Mouse (Mus musculus): ENCODE data around the gene Spink8.

DNA sequence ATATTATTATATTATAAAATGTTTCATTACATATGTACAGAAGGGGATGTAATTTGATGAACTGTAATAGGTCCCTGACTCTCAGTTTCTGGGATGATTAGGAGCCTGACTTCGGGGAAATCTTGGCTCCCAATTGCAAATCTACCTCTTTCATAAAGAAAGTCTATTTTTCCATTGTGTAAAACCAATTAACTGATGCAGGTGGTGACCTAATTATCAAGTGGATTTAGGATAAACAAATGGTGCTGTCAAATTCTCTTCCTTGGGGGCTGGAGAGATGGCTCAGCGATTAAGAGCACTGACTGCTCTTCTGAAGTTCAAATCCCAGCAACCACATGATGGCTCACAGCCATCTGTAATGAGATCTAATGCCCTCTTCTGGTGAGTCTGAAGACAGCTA lies 16.3 kb upstream of the Spink8 start:
- TF ChIP-seq POLR2A (IDR thresholded peaks at IDR 0.05; ENCODE audit: borderline replicate concordance, insufficient read depth, low read length) = no peak
- TF ChIP-seq CTCF (IDR thresholded peaks at IDR 0.05; ENCODE audit: borderline replicate concordance, insufficient read depth, low read depth, low read length) = no peak

All from cerebellum, adult 2 months (tissue).